Mouse (Mus musculus): ENCODE measurements around the gene Sp8. TPM values are rescaled to one million over a fixed set of nuclear protein-coding genes. Genes with fewer than 3 reads are reported as not detected.

The Sp8 gene
- polyA plus RNA-seq, 1 experiment from 2014 or later: 5.7 TPM

GRCm38 (mm10) chr12:118850851-118851410 lies 4.8 kb downstream of the Sp8 start:
- H3K4me2 ChIP-seq (replicated peaks): 0 out of 2 replicates have a peak overlapping the region, but pooled peaks have one; percentile 17
- peaks cover 75% of the 10 kb centered on the region for H3K27me3 ChIP-seq

GRCm38 (mm10) chr12:118853331-118853730 lies 7.2 kb downstream of the Sp8 start:
- peak overlapping the region; percentile 25 for H3K4me2 ChIP-seq (replicated peaks)
- H3K9me3 ChIP-seq: no peaks in the 10 kb centered on the region
- peaks cover 68% of the 10 kb centered on the region for H3K27me3 ChIP-seq
- no peak for ATAC-seq
- peaks cover 24% of the 10 kb centered on the region for H3K4me1 ChIP-seq (replicated peaks)
- no peak overlapping the region for H3K9ac ChIP-seq (replicated peaks)
- no peak overlapping the region for H3K27ac ChIP-seq
- H3K4me3 ChIP-seq (replicated peaks): peak overlapping the region; percentile 17
- 3% methylated on average over 3 of the region's 3 CpGs for WGBS
- no peaks in the 10 kb centered on the region for H3K36me3 ChIP-seq

More at GRCm38 (mm10) chr12:118850851-118851410, 4.8 kb downstream of the Sp8 start:
- Histone ChIP-seq H3K4me3 (replicated peaks) (peak overlapping the region; percentile 46; the same call in 1 of the 2 replicates), H3K36me3 (no peaks in the 10 kb centered on the region), H3K4me1 (replicated peaks) (peaks cover 45% of the 10 kb centered on the region), H3K27ac (no peak overlapping the region), H3K9ac (replicated peaks) (no peak overlapping the region), H3K9me3 (no peaks in the 10 kb centered on the region)
- 17% methylated on average over 12 of the region's 12 CpGs for WGBS
- no peak for ATAC-seq

- Histone ChIP-seq H3K9ac (replicated peaks) (peak overlapping the region; percentile 56), H3K4me2 (replicated peaks) (peak overlapping the region; percentile 66), H3K27me3 (peaks cover 60% of the 10 kb centered on the region), H3K9me3 (no peaks in the 10 kb centered on the region), H3K27ac (peak overlapping the region; percentile 62), H3K4me3 (replicated peaks) (peak overlapping the region; percentile 45), H3K4me1 (replicated peaks) (peaks cover 14% of the 10 kb centered on the region), H3K36me3 (no peaks in the 10 kb centered on the region)
- ATAC-seq: no peak
- WGBS: 2% methylated on average over 10 of the region's 10 CpGs
Measured at GRCm38 (mm10) chr12:118854401-118854800, 8.3 kb downstream of the Sp8 start.

- Histone ChIP-seq H3K36me3 (no peaks in the 10 kb centered on the region), H3K4me1 (replicated peaks) (peaks cover 8% of the 10 kb centered on the region), H3K27ac (peak overlapping the region; percentile 62), H3K4me3 (replicated peaks) (peak overlapping the region; percentile 45), H3K9me3 (no peaks in the 10 kb centered on the region), H3K4me2 (replicated peaks) (peak overlapping the region; percentile 66), H3K9ac (replicated peaks) (peak overlapping the region; percentile 56), H3K27me3 (peaks cover 57% of the 10 kb centered on the region)
- ATAC-seq: peak; percentile 99
- under 1% methylated on average over 34 of the region's 34 CpGs for WGBS
Measured at GRCm38 (mm10) chr12:118854831-118855453, 8.8 kb downstream of the Sp8 start.

GRCm38 (mm10) chr12:118856151-118856550 lies 10.0 kb downstream of the Sp8 start:
- Histone ChIP-seq H3K9ac (replicated peaks) (no peak overlapping the region), H3K4me1 (replicated peaks) (peaks cover 8% of the 10 kb centered on the region), H3K4me2 (replicated peaks) (no peak overlapping the region), H3K36me3 (no peaks in the 10 kb centered on the region), H3K9me3 (no peaks in the 10 kb centered on the region), H3K27me3 (peaks cover 50% of the 10 kb centered on the region), H3K4me3 (replicated peaks) (no peak overlapping the region), H3K27ac (no peak overlapping the region)
- no peak for ATAC-seq
- WGBS: 1% methylated on average over 7 of the region's 7 CpGs

GRCm38 (mm10) chr12:118872673-118873072 lies 26.5 kb downstream of the Sp8 start:
- no peak overlapping the region for H3K4me3 ChIP-seq (replicated peaks)
- H3K9me3 ChIP-seq: no peaks in the 10 kb centered on the region
- 76% methylated on average over 8 of the region's 8 CpGs for WGBS
- H3K27ac ChIP-seq: no peak overlapping the region
- no peak overlapping the region for H3K9ac ChIP-seq (replicated peaks)
- no peaks in the 10 kb centered on the region for H3K27me3 ChIP-seq
- no peaks in the 10 kb centered on the region for H3K4me1 ChIP-seq (replicated peaks)
- H3K36me3 ChIP-seq: no peaks in the 10 kb centered on the region
- H3K4me2 ChIP-seq (replicated peaks): no peak overlapping the region
- ATAC-seq: no peak

- H3K4me3 ChIP-seq (replicated peaks): no peak overlapping the region
- no peak overlapping the region for H3K27ac ChIP-seq
- H3K27me3 ChIP-seq: no peaks in the 10 kb centered on the region
- H3K36me3 ChIP-seq: no peaks in the 10 kb centered on the region
- no peak for ATAC-seq
- H3K4me1 ChIP-seq (replicated peaks): no peaks in the 10 kb centered on the region
- H3K9ac ChIP-seq (replicated peaks): no peak overlapping the region
- no peak overlapping the region for H3K4me2 ChIP-seq (replicated peaks)
- H3K9me3 ChIP-seq: no peaks in the 10 kb centered on the region
Measured at GRCm38 (mm10) chr12:118882790-118883189, 36.7 kb downstream of the Sp8 start.

GRCm38 (mm10) chr12:118887964-118888363 lies 41.8 kb downstream of the Sp8 start:
- Histone ChIP-seq H3K27me3 (no peaks in the 10 kb centered on the region), H3K27ac (no peak overlapping the region), H3K9me3 (no peaks in the 10 kb centered on the region), H3K9ac (replicated peaks) (no peak overlapping the region), H3K4me1 (replicated peaks) (no peaks in the 10 kb centered on the region), H3K36me3 (no peaks in the 10 kb centered on the region), H3K4me2 (replicated peaks) (no peak overlapping the region), H3K4me3 (replicated peaks) (no peak overlapping the region)
- ATAC-seq: no peak
- 86% methylated on average over 2 of the region's 2 CpGs for WGBS

Other genes with a start within 250 kb of the Sp8 start
- not detected in 2 replicates for gene Abcb5, start 120.1 kb downstream of the Sp8 start, polyA plus RNA-seq (2015; fragmentation: Nextera tagmentation; extraction: Ambion mirVana)

Data from midbrain, embryonic 13.5 days (tissue).